Mouse (Mus musculus) lung, adult 2 months (tissue): ENCODE results near the gene Ctnna3.

ENCODE experiments used
- CTCF ChIP-seq: fragments of 200-500 bp; IDR thresholded peaks from 2 replicates; pipeline ENCODE4 v1.5.1; 2011; ENCODE audit warnings: mild to moderate bottlenecking, low read length, control low read depth; ENCODE audit not compliant: insufficient read depth
- POLR2A ChIP-seq: fragments of 200-500 bp; IDR thresholded peaks from 2 replicates; pipeline ENCODE4 v1.6.1; 2011; ENCODE audit warnings: low read depth, mild to moderate bottlenecking, control low read depth, low read length, borderline replicate concordance; ENCODE audit errors: extremely low read depth

- TF ChIP-seq CTCF (no peak), POLR2A (no peak)
These were observed 793.1 kb downstream of the Ctnna3 start for GRCm38 (mm10) chr10:64223023-64223422.
